Comparison of ENCODE assay signal across 12 mouse cellular contexts in genomic region chr4:95197077-95197711, GRCm38 (mm10).
DNase-seq lines count a peak whose midpoint lies in the region; ATAC-seq lines count a peak whose summit lies in the region.
"Had no signal": no experiment of that assay in that cellular context is flagged by ENCODE, and none has a peak within 500 bp of the region (broad histone marks: within the 10 kb centered on the region; RNA-seq: fewer than 3 reads in every experiment).

No protein-coding gene starts in this region.

- H3K36me3 ChIP-seq in forebrain, embryonic 15.5 days: no peaks in the 10 kb centered on the region
- no peaks in the 10 kb centered on the region for H3K36me3 ChIP-seq in forebrain, embryonic 10.5 days (replicated peaks)
- no peaks in the 10 kb centered on the region for H3K36me3 ChIP-seq in embryonic facial prominence, embryonic 10.5 days (replicated peaks)
- no peaks in the 10 kb centered on the region for H3K36me3 ChIP-seq in midbrain, embryonic 15.5 days (replicated peaks)

- no peak overlapping the region for H3K27ac ChIP-seq in forebrain, embryonic 15.5 days (replicated peaks)
- no peak overlapping the region for H3K27ac ChIP-seq in forebrain, embryonic 10.5 days
- peak overlapping the region; percentile 35; the same call in 1 of the 2 replicates for H3K27ac ChIP-seq in embryonic facial prominence, embryonic 10.5 days (replicated peaks)
- no peak overlapping the region for H3K27ac ChIP-seq in midbrain, embryonic 15.5 days

- H3K9me3 ChIP-seq in forebrain, embryonic 15.5 days: no peaks in the 10 kb centered on the region
- no peaks in the 10 kb centered on the region for H3K9me3 ChIP-seq in forebrain, embryonic 10.5 days
- no peaks in the 10 kb centered on the region for H3K9me3 ChIP-seq in embryonic facial prominence, embryonic 10.5 days
- H3K9me3 ChIP-seq in midbrain, embryonic 15.5 days: no peaks in the 10 kb centered on the region

- H3K4me3 ChIP-seq in forebrain, embryonic 15.5 days: no peak overlapping the region
- no peak overlapping the region for H3K4me3 ChIP-seq in forebrain, embryonic 10.5 days
- H3K4me3 ChIP-seq in embryonic facial prominence, embryonic 10.5 days: no peak overlapping the region
- no peak overlapping the region for H3K4me3 ChIP-seq in midbrain, embryonic 15.5 days

- H3K27me3 ChIP-seq in forebrain, embryonic 15.5 days: no peaks in the 10 kb centered on the region
- peaks cover 4% of the 10 kb centered on the region for H3K27me3 ChIP-seq in forebrain, embryonic 10.5 days (ENCODE audit: poor library complexity, severe bottlenecking)
- H3K27me3 ChIP-seq in embryonic facial prominence, embryonic 10.5 days (replicated peaks; ENCODE audit: low read depth, poor library complexity, severe bottlenecking): no peaks in the 10 kb centered on the region
- H3K27me3 ChIP-seq in midbrain, embryonic 15.5 days (replicated peaks): no peaks in the 10 kb centered on the region

- WGBS in forebrain, embryonic 15.5 days: 73% methylated on average over 7 of the region's 7 CpGs
- WGBS in forebrain, embryonic 10.5 days: 81% methylated on average over 7 of the region's 7 CpGs
- WGBS in embryonic facial prominence, embryonic 10.5 days: 67% methylated on average over 7 of the region's 7 CpGs
- WGBS in midbrain, embryonic 15.5 days: 72% methylated on average over 7 of the region's 7 CpGs

- 0 out of 2 replicates have a peak, but pooled peaks have one; percentile 31 for ATAC-seq in forebrain, embryonic 15.5 days (replicated peaks)
- ATAC-seq in midbrain, embryonic 15.5 days (replicated peaks): no peak

- no peak for DNase-seq in forebrain, embryonic 10.5 days (ENCODE audit: extremely low spot score, low spot score)
- DNase-seq in left cerebral cortex, postnatal 14 days (ENCODE audit: low spot score in 2 of 2): peak; percentile 23 to 40
- DNase-seq in left cerebral cortex, postnatal 4 days: no peak
- no peak for DNase-seq in embryonic facial prominence, embryonic 10.5 days (ENCODE audit: low spot score)
- peak; percentile 14 for DNase-seq in right cerebral cortex, postnatal 14 days
- DNase-seq in cerebellum, adult 18-20 months: no peak
- DNase-seq: adrenal gland, postnatal 25 days; cerebellum, postnatal 14 days; gastrocnemius, postnatal 14 days; midbrain, embryonic 14.5 days had no signal

- intact Hi-C loops in left cerebral cortex, postnatal 14 days (cut with DNase I): no loop called here
- intact Hi-C loops in left cerebral cortex, postnatal 4 days (cut with DNase I): no loop called here

- no peak overlapping the region for H3K4me2 ChIP-seq in forebrain, embryonic 15.5 days (replicated peaks)
- H3K4me2 ChIP-seq in midbrain, embryonic 15.5 days: no peak overlapping the region

- no peak overlapping the region for H3K9ac ChIP-seq in forebrain, embryonic 15.5 days (replicated peaks)
- no peak overlapping the region for H3K9ac ChIP-seq in midbrain, embryonic 15.5 days

- H3K4me1 ChIP-seq in forebrain, embryonic 15.5 days: 0 out of 2 replicates have a peak, but pooled peaks cover 3% of the 10 kb centered on the region
- peaks cover 37% of the 10 kb centered on the region for H3K4me1 ChIP-seq in forebrain, embryonic 10.5 days
- H3K4me1 ChIP-seq in embryonic facial prominence, embryonic 10.5 days: peaks cover 20% of the 10 kb centered on the region
- no peaks in the 10 kb centered on the region for H3K4me1 ChIP-seq in midbrain, embryonic 15.5 days

Comparison
In these comparisons a context has a peak if more than half of its experiments do, and no peak if none do; other contexts are left out.
1. DNase-seq: peak in left cerebral cortex, postnatal 14 days (2 of 2) and right cerebral cortex, postnatal 14 days (single experiment); none in forebrain, embryonic 10.5 days (single experiment), left cerebral cortex, postnatal 4 days (single experiment), embryonic facial prominence, embryonic 10.5 days (single experiment) and cerebellum, adult 18-20 months (0 of 2).